Mouse (Mus musculus) liver, embryonic 12.5 days (tissue): ENCODE measurements at regions not wholly inside any gene's neighbourhood (a gene's known extent, or its start where the extent isn't known, plus 50 kb on each side); places are given as distances from the start of the nearest gene placed in this dataset.
A peak's percentile ranks its signal among the peaks of the same experiment; 100 is the strongest.

Experiments used
- ATAC-seq: fragments of 200-750 bp; cut with Nextera tagmentation; 2 replicates; pipeline ENCODE4 v1.8.0; 2017; ENCODE audit warnings: moderate number of reproducible peaks, mild to moderate bottlenecking, moderate library complexity
- H3K27ac ChIP-seq: fragments of 300-500 bp; sonication (generic); 2 replicates; pipeline ENCODE4 v1.5.1; 2016; ENCODE audit warnings: mild to moderate bottlenecking
- H3K27me3 ChIP-seq: fragments of 300-500 bp; sonication (generic); replicated peaks from 2 replicates; pipeline ENCODE4 v1.6.1; 2016; ENCODE audit warnings: mild to moderate bottlenecking, moderate library complexity
- H3K36me3 ChIP-seq: fragments of 300-500 bp; sonication (generic); 2 replicates; pipeline ENCODE4 v1.6.1; 2016; ENCODE audit warnings: mild to moderate bottlenecking, moderate library complexity
- H3K4me1 ChIP-seq: fragments of 300-500 bp; sonication (generic); 2 replicates; pipeline ENCODE4 v1.6.1; 2016
- H3K4me2 ChIP-seq: fragments of 300-500 bp; sonication (generic); 2 replicates; pipeline ENCODE4 v1.6.1; 2016; ENCODE audit warnings: mild to moderate bottlenecking, moderate library complexity
- H3K4me3 ChIP-seq: fragments of 300-500 bp; sonication (generic); 2 replicates; pipeline ENCODE4 v1.5.1; 2016; ENCODE audit warnings: mild to moderate bottlenecking, moderate library complexity
- H3K9ac ChIP-seq: fragments of 300-500 bp; sonication (generic); 2 replicates; pipeline ENCODE4 v1.6.1; 2016; ENCODE audit warnings: mild to moderate bottlenecking, moderate library complexity
- H3K9me3 ChIP-seq: fragments of 300-500 bp; sonication (generic); replicated peaks from 2 replicates; pipeline ENCODE4 v1.6.1; 2016; ENCODE audit warnings: mild to moderate bottlenecking, moderate library complexity
- WGBS: fragments of 180-500 bp; shearing (Covaris S2); methylation state at CpG from one replicate; pipeline ENCODE4 v1.1.7; 2016; ENCODE audit not compliant: insufficient replicate concordance; 5-methylcytosine and 5-hydroxymethylcytosine counted together

DNA sequence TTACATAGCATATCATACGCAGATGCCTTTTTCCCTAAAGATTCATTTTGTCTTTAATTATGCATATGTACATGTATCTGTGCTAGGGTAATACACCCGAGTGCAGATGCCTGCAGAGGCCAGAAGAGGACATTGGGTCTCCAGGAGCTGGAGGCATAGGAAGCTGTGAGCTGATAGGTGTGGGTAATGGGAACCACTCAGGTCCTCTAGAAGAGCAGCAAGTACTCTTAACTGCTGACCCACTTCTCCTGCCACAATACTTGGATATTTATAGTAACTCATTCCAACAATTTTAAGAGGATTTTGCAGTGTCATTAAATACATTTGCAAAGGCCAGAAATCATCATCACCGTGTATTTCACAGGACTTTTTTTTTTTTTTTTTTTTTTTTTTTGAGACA is 486.6 kb downstream of the Slc4a3 start:
- Histone ChIP-seq H3K27ac (no peak overlapping the region), H3K27me3 (no peaks in the 10 kb centered on the region), H3K4me1 (no peaks in the 10 kb centered on the region), H3K36me3 (no peaks in the 10 kb centered on the region), H3K4me2 (no peak overlapping the region), H3K9ac (no peak overlapping the region), H3K9me3 (no peaks in the 10 kb centered on the region), H3K4me3 (no peak overlapping the region)
- no peak for ATAC-seq
- 66% methylated on average over 3 of the region's 3 CpGs for WGBS

DNA sequence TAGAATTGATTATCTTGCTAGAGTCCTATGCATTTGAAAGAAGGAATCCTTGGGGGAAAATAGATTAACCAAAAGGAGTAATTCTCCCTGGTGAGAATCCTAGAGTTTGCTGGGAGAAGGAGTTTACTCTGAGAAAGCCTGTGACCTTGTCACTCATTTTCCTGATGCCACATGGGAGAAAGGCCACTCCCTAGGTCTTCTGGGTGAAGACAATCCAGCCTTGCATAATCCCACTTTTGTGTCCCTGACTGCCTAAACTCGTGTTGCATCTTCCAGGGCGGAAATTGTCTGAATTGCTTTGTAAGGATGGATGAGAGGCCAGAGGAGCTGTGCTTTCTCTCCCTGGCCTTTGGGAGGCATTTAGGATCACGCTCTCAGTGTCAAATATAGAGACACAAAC is 490.2 kb downstream of the Slc4a3 start:
- Histone ChIP-seq H3K27ac (no peak overlapping the region), H3K9me3 (no peaks in the 10 kb centered on the region), H3K4me1 (no peaks in the 10 kb centered on the region), H3K4me3 (no peak overlapping the region), H3K36me3 (no peaks in the 10 kb centered on the region), H3K4me2 (no peak overlapping the region), H3K9ac (no peak overlapping the region), H3K27me3 (no peaks in the 10 kb centered on the region)
- 37% methylated on average over 3 of the region's 3 CpGs for WGBS
- no peak for ATAC-seq

DNA sequence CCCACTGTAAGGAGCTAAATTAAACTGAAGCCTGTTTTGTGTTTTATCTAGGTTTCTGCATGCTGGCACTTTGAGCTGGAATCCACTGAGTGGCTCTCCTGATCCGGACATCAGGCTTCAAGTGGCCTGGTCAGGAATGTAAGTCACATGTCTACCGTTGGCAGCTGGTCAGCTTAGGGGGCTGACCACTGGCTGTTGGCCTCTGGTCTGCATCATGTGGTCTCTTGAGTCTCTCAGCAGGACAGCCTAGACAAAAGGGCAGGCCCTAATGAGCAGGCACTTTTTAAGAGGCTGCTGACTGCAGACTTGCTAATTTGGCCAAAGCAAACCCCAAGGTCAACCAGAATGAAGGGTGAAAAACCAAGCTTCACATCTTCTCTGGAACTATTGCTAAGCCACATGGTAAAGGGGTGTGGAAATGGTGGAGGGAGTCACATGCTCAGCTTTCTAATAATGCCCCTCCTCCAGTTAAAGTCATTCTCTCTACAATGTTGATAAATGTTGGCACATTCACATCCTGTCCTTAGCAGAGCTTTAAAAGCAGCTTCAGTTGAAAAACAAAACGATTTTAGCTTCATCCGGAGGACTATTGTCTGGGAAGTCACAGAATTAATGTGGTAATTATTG is 493.1 kb downstream of the Slc4a3 start:
- H3K36me3 ChIP-seq: no peaks in the 10 kb centered on the region
- 60% methylated on average over 4 of the region's 4 CpGs for WGBS
- H3K27me3 ChIP-seq: no peaks in the 10 kb centered on the region
- no peaks in the 10 kb centered on the region for H3K9me3 ChIP-seq
- no peak overlapping the region for H3K9ac ChIP-seq
- H3K4me3 ChIP-seq: no peak overlapping the region
- no peaks in the 10 kb centered on the region for H3K4me1 ChIP-seq
- H3K27ac ChIP-seq: no peak overlapping the region
- no peak for ATAC-seq
- no peak overlapping the region for H3K4me2 ChIP-seq

DNA sequence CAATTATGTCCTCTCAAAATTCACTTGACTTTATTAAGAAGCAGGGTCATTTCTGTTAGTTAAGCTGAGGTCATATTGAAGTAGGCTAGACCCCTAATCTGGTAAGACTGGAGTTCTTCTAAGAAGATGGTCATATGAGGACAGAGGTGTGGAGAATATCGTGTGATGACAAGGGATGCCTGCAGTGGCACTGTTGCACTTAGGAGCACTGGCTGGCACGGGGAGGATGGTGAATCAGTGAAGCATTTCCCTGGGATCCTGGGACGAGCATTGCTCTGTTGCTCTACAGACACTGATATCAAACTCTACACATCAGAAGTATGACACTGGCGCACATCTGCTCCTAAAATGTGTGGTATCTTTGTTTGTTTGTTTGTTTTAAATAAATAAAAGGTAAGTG is 493.6 kb downstream of the Slc4a3 start:
- Histone ChIP-seq H3K27me3 (no peaks in the 10 kb centered on the region), H3K9ac (no peak overlapping the region), H3K9me3 (no peaks in the 10 kb centered on the region), H3K27ac (no peak overlapping the region), H3K4me2 (no peak overlapping the region), H3K4me1 (no peaks in the 10 kb centered on the region), H3K36me3 (no peaks in the 10 kb centered on the region), H3K4me3 (no peak overlapping the region)
- 64% methylated on average over 4 of the region's 4 CpGs for WGBS
- ATAC-seq: no peak

DNA sequence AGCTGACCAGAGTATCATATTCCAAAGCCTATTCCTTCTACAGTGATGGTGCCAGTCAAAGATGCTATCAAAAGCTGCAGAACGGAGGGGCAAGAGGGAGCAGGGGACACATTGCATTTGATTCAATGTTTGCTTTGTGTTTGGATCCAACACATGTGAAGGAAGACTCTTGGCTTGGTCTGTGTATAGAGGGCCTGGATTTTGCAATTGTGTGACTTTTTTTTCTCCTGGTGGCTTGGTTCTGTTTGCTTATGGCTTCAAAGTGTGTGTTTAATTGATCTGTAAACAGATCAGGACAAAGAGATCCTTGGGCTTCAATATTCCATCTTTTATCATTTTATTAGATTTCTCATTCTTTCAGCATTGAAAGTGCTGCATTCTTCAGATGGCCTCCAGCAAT is 504.2 kb downstream of the Slc4a3 start:
- H3K4me2 ChIP-seq: no peak overlapping the region
- H3K27ac ChIP-seq: no peak overlapping the region
- H3K9me3 ChIP-seq: no peaks in the 10 kb centered on the region
- H3K36me3 ChIP-seq: no peaks in the 10 kb centered on the region
- H3K4me1 ChIP-seq: no peaks in the 10 kb centered on the region
- WGBS: 50% methylated on average over 1 of the region's 1 CpGs
- peak; percentile 40; the same call in 1 of the 2 replicates for ATAC-seq
- H3K4me3 ChIP-seq: no peak overlapping the region
- H3K27me3 ChIP-seq: no peaks in the 10 kb centered on the region
- no peak overlapping the region for H3K9ac ChIP-seq

DNA sequence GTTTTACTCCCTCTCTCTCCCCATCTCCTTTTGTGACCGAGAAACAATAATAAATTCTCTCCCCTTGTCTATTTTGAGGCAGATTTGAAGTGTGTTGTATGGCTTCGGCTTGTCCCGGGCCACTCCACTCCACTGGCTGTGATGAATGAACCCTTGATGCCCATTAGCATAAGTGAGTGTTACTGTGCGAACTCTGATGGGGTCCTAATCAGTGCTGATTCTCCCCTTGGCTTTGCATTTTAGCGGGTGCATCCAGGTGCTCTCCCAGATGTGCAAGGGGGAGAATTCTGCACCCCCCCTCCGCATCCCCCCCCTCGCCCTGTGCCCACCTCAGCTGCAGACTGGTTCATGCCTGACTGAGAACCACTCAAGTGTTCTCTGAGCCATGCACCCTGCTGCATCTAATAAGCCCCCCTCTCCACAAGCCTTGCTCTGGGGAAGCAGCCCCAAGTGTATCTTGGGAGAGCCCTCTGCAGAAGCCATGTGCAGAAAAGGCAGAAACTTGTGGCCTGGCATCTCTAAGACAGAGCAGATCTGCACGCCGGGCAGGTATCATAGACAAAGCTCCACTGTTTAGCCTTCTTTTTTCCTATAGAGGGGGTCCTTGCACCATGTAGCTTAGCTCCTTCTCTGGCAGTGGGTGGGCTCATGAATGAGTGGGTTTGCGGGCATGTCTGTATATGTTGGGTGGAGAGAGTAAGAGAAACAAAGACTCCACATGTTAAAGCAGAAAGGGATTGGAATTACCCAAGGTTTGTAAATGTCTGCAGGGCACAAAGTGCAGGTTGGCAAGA is 507.5 kb downstream of the Slc4a3 start:
- Histone ChIP-seq H3K27me3 (no peaks in the 10 kb centered on the region), H3K4me1 (no peaks in the 10 kb centered on the region), H3K4me2 (no peak overlapping the region), H3K27ac (no peak overlapping the region), H3K9me3 (no peaks in the 10 kb centered on the region), H3K4me3 (no peak overlapping the region), H3K9ac (no peak overlapping the region), H3K36me3 (no peaks in the 10 kb centered on the region)
- ATAC-seq: no peak
- WGBS: 67% methylated on average over 10 of the region's 10 CpGs

DNA sequence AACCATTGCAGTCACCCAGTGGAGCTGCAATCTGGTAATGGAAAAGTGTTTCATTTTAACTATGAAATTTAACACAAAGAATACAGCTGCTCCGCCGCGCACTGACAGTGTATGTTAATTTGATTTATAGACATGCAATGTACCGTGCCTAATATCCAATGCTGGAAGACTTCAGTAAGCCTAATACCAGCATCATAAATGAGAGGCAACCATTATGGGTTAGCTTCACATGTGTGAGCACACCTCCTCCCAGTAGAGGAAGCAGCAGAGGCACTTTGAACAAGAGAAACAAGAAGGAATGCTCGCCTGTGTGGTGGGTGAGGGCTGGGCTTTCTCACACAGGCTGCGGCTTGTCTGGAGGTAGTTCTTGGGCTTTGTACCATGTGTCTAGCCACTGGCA is 519.7 kb downstream of the Slc4a3 start:
- Histone ChIP-seq H3K4me3 (no peak overlapping the region), H3K4me1 (no peaks in the 10 kb centered on the region), H3K9ac (no peak overlapping the region), H3K4me2 (no peak overlapping the region), H3K27me3 (no peaks in the 10 kb centered on the region), H3K9me3 (no peaks in the 10 kb centered on the region), H3K27ac (no peak overlapping the region), H3K36me3 (no peaks in the 10 kb centered on the region)
- no peak for ATAC-seq
- 65% methylated on average over 6 of the region's 6 CpGs for WGBS

DNA sequence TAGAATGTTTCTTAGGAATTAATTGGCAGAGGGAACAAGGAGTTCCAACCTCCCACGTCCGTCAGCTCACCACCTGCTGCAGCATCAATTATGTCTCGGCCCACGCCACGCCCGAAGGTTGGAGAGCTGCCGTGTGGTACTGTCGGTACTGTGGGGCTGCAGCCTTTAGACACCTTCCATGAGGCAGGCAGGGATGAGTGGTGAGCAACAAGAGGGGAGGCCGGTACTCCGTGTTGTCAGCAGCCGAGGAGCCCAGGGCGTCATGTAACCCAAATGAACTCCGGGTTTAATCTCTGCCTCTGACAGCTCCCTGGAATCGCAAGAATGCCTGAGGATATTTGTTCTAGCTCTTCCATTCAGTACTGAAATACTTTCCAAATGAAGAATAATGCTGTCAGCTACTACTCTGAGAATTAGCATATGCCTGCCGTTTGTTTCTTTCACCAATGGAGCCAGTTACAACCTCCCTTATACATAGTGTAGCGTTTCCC is 524.8 kb downstream of the Slc4a3 start:
- ATAC-seq: no peak
- WGBS: 74% methylated on average over 16 of the region's 16 CpGs
- H3K4me2 ChIP-seq: no peak overlapping the region

DNA sequence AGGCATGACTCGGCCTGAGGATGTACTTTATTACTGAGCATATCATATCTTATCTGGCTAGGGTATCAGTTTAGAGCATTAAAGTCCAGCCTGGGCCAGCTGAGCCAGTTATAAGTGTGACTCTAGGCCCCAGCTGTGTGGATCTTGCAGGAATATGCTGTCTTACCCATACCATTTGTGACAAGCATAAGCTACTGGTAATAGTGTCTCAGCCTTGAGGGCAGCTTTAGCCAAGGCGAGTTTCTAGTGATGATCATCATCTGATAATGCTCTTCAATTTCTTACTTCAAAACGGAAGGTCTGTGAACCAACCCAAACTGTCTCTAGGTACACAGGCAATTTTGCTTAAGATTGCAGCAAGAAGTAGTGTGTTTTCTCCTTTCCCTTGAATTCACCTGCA is 529.1 kb downstream of the Slc4a3 start:
- no peak overlapping the region for H3K4me2 ChIP-seq
- no peak overlapping the region for H3K27ac ChIP-seq
- no peak overlapping the region for H3K9ac ChIP-seq
- H3K4me3 ChIP-seq: no peak overlapping the region
- H3K36me3 ChIP-seq: no peaks in the 10 kb centered on the region
- H3K9me3 ChIP-seq: no peaks in the 10 kb centered on the region
- ATAC-seq: no peak
- no peaks in the 10 kb centered on the region for H3K4me1 ChIP-seq
- WGBS: 54% methylated on average over 3 of the region's 3 CpGs
- no peaks in the 10 kb centered on the region for H3K27me3 ChIP-seq

More for the DNA sequence above, 524.8 kb downstream of the Slc4a3 start:
- H3K9ac ChIP-seq: no peak overlapping the region
- no peaks in the 10 kb centered on the region for H3K4me1 ChIP-seq
- no peak overlapping the region for H3K27ac ChIP-seq
- no peaks in the 10 kb centered on the region for H3K9me3 ChIP-seq
- no peak overlapping the region for H3K4me3 ChIP-seq
- no peaks in the 10 kb centered on the region for H3K27me3 ChIP-seq
- no peaks in the 10 kb centered on the region for H3K36me3 ChIP-seq

DNA sequence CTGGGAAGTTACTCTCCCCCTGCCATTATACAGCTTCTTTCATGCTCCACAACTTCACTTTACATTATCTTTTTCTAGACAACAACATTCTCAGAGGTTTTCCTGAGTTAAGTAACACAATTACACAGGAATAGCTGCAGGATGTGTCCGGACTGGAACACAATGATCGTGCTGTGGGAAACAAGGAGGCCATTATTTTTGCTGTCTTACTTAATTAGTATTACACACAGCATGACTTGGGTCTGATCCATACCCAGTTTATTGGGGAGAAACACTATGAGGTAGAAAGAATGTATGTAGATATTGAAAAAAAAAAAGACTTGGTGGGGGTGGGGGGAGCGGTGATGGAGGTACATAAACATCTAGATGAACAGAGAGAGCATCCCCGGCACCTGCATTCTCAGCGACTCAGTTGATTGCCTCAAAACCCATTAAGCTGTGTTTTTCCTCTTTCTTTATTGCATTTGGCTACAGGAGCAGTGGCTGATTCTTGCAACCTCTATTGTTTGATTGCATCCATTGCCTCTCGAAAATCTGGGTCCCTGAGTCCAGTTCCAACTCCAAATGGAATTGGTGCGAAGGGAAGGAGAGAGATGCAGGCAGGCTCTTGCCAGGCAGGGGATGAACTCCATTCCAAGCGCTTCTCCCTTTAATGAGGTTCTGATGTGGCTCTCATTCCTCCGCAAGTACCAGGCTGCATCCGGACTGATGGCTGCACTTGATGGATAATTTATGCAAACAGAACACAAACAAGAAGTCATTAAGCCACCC is 529.8 kb downstream of the Slc4a3 start:
- no peaks in the 10 kb centered on the region for H3K36me3 ChIP-seq
- no peaks in the 10 kb centered on the region for H3K9me3 ChIP-seq
- no peak overlapping the region for H3K4me2 ChIP-seq
- WGBS: 67% methylated on average over 10 of the region's 10 CpGs
- no peak for ATAC-seq
- no peak overlapping the region for H3K27ac ChIP-seq
- no peaks in the 10 kb centered on the region for H3K4me1 ChIP-seq
- H3K9ac ChIP-seq: no peak overlapping the region
- no peaks in the 10 kb centered on the region for H3K27me3 ChIP-seq
- no peak overlapping the region for H3K4me3 ChIP-seq

DNA sequence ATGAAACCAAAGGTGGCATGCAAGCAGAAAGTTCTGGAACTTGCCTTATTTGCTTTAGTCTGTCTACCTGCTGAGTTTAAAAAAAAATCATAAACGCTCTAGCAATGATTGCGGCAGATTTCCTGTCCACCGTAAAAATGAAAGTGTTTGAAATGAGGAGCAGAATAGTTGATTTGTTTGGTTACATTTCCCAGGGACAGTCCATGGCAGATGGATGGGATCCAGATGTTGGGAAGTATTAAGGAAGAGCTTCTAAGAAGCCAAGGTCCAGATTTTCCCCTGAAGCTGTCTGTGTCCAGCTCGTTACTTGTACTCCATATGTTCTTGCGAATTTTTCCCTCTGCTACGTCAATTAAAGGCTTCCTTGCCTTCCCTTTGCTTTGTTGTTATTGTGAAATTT is 534.2 kb downstream of the Slc4a3 start:
- Histone ChIP-seq H3K4me3 (no peak overlapping the region), H3K4me2 (no peak overlapping the region), H3K9me3 (no peaks in the 10 kb centered on the region), H3K27ac (no peak overlapping the region), H3K9ac (no peak overlapping the region), H3K36me3 (no peaks in the 10 kb centered on the region), H3K27me3 (no peaks in the 10 kb centered on the region), H3K4me1 (no peaks in the 10 kb centered on the region)
- no peak for ATAC-seq
- WGBS: 71% methylated on average over 6 of the region's 6 CpGs

DNA sequence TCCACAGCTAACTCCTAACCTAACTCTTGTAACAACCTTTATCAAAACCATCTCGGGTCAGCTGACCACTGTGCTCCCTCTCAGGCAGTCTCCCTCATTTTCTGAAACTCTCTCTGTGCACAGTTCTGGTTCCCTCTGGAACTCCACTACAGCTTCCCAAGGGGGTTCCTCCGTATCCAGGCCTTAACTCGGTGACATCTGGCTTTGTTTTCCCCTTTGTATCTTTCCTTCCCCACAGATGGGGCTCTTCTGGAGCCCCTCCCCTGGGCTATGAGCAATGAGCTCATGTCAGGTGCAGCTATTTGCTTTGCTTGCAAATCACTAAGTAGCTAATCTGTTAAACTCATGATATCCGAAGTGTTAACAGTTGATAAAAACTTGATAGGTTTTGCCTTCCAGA is 535.6 kb downstream of the Slc4a3 start:
- 50% methylated on average over 4 of the region's 4 CpGs for WGBS
- Histone ChIP-seq H3K27me3 (no peaks in the 10 kb centered on the region), H3K36me3 (no peaks in the 10 kb centered on the region), H3K9ac (no peak overlapping the region), H3K4me2 (no peak overlapping the region), H3K9me3 (no peaks in the 10 kb centered on the region), H3K27ac (no peak overlapping the region), H3K4me3 (no peak overlapping the region), H3K4me1 (no peaks in the 10 kb centered on the region)
- ATAC-seq: no peak
